Comparison of ENCODE assay signal across 9 mouse cellular contexts in the genomic region with DNA sequence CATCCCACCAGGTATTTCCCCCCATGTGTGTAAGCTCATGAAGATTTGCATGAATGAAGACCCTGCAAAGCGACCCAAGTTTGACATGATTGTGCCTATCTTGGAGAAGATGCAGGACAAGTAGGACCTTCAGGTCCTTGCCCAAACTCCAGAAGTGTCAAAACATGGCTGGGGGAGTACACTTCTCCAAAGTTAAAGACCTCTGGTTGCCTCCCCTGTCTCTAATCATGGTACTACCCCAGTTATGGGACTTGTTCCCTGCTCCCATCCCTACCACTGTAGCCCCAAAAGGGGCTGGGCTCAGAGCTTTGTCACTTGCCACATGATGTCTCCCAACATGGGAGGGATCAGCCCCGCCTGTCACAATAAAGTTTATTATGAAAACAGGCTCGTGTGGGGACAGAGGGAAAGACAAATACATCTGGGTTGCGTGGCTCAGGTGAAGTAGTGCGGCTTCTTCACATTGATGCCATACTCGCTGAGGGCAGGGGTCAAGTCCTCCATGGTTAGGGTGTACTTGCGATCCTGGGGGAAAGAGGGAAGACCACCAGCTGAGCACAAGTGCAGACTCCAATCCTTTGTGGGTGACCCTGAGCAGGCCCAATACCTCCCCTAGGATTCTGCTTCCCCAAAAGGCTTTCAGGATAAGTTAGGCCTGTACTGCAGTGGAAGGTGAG. TPM values are rescaled to one million over a fixed set of nuclear protein-coding genes. Genes with fewer than 3 reads are reported as not detected.
A peak's percentile ranks its signal among the peaks of the same experiment; 100 is the strongest.
DNase-seq lines count a peak whose midpoint lies in the region; ATAC-seq lines count a peak whose summit lies in the region.
"Not testable (repeated sequence)": the region's sequence is repeated elsewhere in the genome, so short reads cannot be mapped to it uniquely, and the experiment has no call there.
"Had no signal": no experiment of that assay in that cellular context is flagged by ENCODE, and none has a peak within 500 bp of the region (broad histone marks: within the 10 kb centered on the region; RNA-seq: fewer than 3 reads in every experiment).

No protein-coding gene starts in this region.

- ATAC-seq in forebrain, embryonic 12.5 days (ENCODE audit: low FRiP score); heart, embryonic 14.5 days (ENCODE audit: insufficient number of reproducible peaks, insufficient read depth, low FRiP score, low read depth); intestine, embryonic 14.5 days (replicated peaks; ENCODE audit: low FRiP score, low TSS enrichment, low read depth); limb, embryonic 13.5 days (ENCODE audit: low FRiP score, low read depth); lung, embryonic 15.5 days (ENCODE audit: borderline replicate concordance, extremely low read depth, low FRiP score, low TSS enrichment); neural tube, embryonic 12.5 days (ENCODE audit: low FRiP score, low read depth): not testable (repeated sequence)

- not testable (repeated sequence) for H3K27me3 ChIP-seq in embryonic facial prominence, embryonic 10.5 days (replicated peaks; ENCODE audit: low read depth, poor library complexity, severe bottlenecking); forebrain, embryonic 12.5 days; heart, embryonic 14.5 days (ENCODE audit: control insufficient read depth, insufficient read depth, low read length); intestine, embryonic 14.5 days (replicated peaks; ENCODE audit: control insufficient read depth, insufficient read depth, low read length); limb, embryonic 13.5 days; lung, embryonic 15.5 days; neural tube, embryonic 12.5 days (replicated peaks)

- DNase-seq in embryonic facial prominence, embryonic 10.5 days (ENCODE audit: low spot score); intestine, embryonic 14.5 days (ENCODE audit: low spot score): not testable (repeated sequence)

- H3K4me2 ChIP-seq in forebrain, embryonic 12.5 days = peak overlapping the region; percentile 92
- H3K4me2 ChIP-seq in heart, embryonic 14.5 days (ENCODE audit: low read length) = peak overlapping the region; percentile 85; the same call in 1 of the 2 replicates
- H3K4me2 ChIP-seq in intestine, embryonic 14.5 days (ENCODE audit: low read length) = peak overlapping the region; percentile 85
- H3K4me2 ChIP-seq in limb, embryonic 13.5 days (replicated peaks) = peak overlapping the region; percentile 86
- peak overlapping the region; percentile 87; the same call in 1 of the 2 replicates for H3K4me2 ChIP-seq in lung, embryonic 15.5 days
- H3K4me2 ChIP-seq in neural tube, embryonic 12.5 days (replicated peaks) = peak overlapping the region; percentile 92

- H3K9ac ChIP-seq in forebrain, embryonic 12.5 days; intestine, embryonic 14.5 days (ENCODE audit: low read length); limb, embryonic 13.5 days; neural tube, embryonic 12.5 days: not testable (repeated sequence)
- H3K9ac ChIP-seq in heart, embryonic 14.5 days (ENCODE audit: low read length) = peak overlapping the region; percentile 86; the same call in 1 of the 2 replicates
- 0 out of 2 replicates have a peak overlapping the region, but pooled peaks have one; percentile 87 for H3K9ac ChIP-seq in lung, embryonic 15.5 days

- H3K27ac ChIP-seq in embryonic facial prominence, embryonic 10.5 days (replicated peaks); forebrain, embryonic 12.5 days; heart, embryonic 14.5 days (replicated peaks in 1 of 2; ENCODE audit: control insufficient read depth in 1 of 2, insufficient read depth in 1 of 2, low read depth in 2 of 2, low read length in 2 of 2); intestine, embryonic 14.5 days (ENCODE audit: low read depth); limb, embryonic 13.5 days; lung, embryonic 15.5 days; neural tube, embryonic 12.5 days: not testable (repeated sequence)

- H3K4me1 ChIP-seq in embryonic facial prominence, embryonic 10.5 days = peaks cover 38% of the 10 kb centered on the region
- H3K4me1 ChIP-seq in forebrain, embryonic 12.5 days = peaks cover 24% of the 10 kb centered on the region
- H3K4me1 ChIP-seq in heart, embryonic 14.5 days (ENCODE audit: control insufficient read depth in 2 of 2, insufficient read depth in 2 of 2, low read length in 2 of 2) = peaks cover 3 to 22% of the 10 kb centered on the region in 2 experiments
- H3K4me1 ChIP-seq in intestine, embryonic 14.5 days (replicated peaks; ENCODE audit: control insufficient read depth, insufficient read depth, low read length) = peaks cover 19% of the 10 kb centered on the region
- peaks cover 33% of the 10 kb centered on the region for H3K4me1 ChIP-seq in limb, embryonic 13.5 days
- H3K4me1 ChIP-seq in lung, embryonic 15.5 days = peaks cover 33% of the 10 kb centered on the region
- peaks cover 17% of the 10 kb centered on the region for H3K4me1 ChIP-seq in neural tube, embryonic 12.5 days

- not testable (repeated sequence) for H3K9me3 ChIP-seq in embryonic facial prominence, embryonic 10.5 days; forebrain, embryonic 12.5 days; heart, embryonic 14.5 days (ENCODE audit: control insufficient read depth, low read length); intestine, embryonic 14.5 days (ENCODE audit: control insufficient read depth, low read length); limb, embryonic 13.5 days; lung, embryonic 15.5 days; neural tube, embryonic 12.5 days

- peaks cover 53% of the 10 kb centered on the region for H3K36me3 ChIP-seq in embryonic facial prominence, embryonic 10.5 days (replicated peaks)
- peaks cover 47% of the 10 kb centered on the region for H3K36me3 ChIP-seq in forebrain, embryonic 12.5 days (replicated peaks)
- H3K36me3 ChIP-seq in heart, embryonic 14.5 days (ENCODE audit: control insufficient read depth, insufficient read depth, low read length) = peaks cover 56% of the 10 kb centered on the region
- peaks cover 48% of the 10 kb centered on the region for H3K36me3 ChIP-seq in intestine, embryonic 14.5 days (ENCODE audit: control insufficient read depth, insufficient read depth, low read length)
- peaks cover 49% of the 10 kb centered on the region for H3K36me3 ChIP-seq in limb, embryonic 13.5 days
- peaks cover 43% of the 10 kb centered on the region for H3K36me3 ChIP-seq in lung, embryonic 15.5 days
- H3K36me3 ChIP-seq in neural tube, embryonic 12.5 days = peaks cover 50% of the 10 kb centered on the region

- WGBS in embryonic facial prominence, embryonic 10.5 days = 87% methylated on average over 7 of the region's 7 CpGs
- WGBS in forebrain, embryonic 12.5 days = 87% methylated on average over 7 of the region's 7 CpGs
- 78% methylated on average over 7 of the region's 7 CpGs for WGBS in heart, embryonic 14.5 days
- WGBS in intestine, embryonic 14.5 days = 81% methylated on average over 7 of the region's 7 CpGs
- 87% methylated on average over 7 of the region's 7 CpGs for WGBS in limb, embryonic 13.5 days
- WGBS in lung, embryonic 15.5 days = 71% methylated on average over 7 of the region's 7 CpGs
- WGBS in neural tube, embryonic 12.5 days = 90% methylated on average over 7 of the region's 7 CpGs

- peak overlapping the region; percentile 97; the same call in 1 of the 2 replicates for H3K4me3 ChIP-seq in embryonic facial prominence, embryonic 10.5 days
- peak overlapping the region; percentile 93 for H3K4me3 ChIP-seq in forebrain, embryonic 12.5 days (replicated peaks)
- peak overlapping the region in 1 of 2 experiments; percentile 87; a peak in 1 of 4 replicates for H3K4me3 ChIP-seq in heart, embryonic 14.5 days (ENCODE audit: control insufficient read depth in 1 of 2, insufficient read depth in 1 of 2, low read depth in 1 of 2, low read length in 2 of 2)
- 0 out of 2 replicates have a peak overlapping the region, but pooled peaks have one; percentile 89 for H3K4me3 ChIP-seq in intestine, embryonic 14.5 days (ENCODE audit: low read depth, low read length)
- peak overlapping the region; percentile 93 for H3K4me3 ChIP-seq in limb, embryonic 13.5 days
- peak overlapping the region; percentile 96 for H3K4me3 ChIP-seq in lung, embryonic 15.5 days
- not testable (repeated sequence) for H3K4me3 ChIP-seq in neural tube, embryonic 12.5 days

RNA-seq across cellular contexts. Expression of gene Taf10, which starts 1.5 kb away (rescaled TPM):
- polyA plus RNA-seq in embryonic facial prominence, embryonic 10.5 days (2016; fragmentation: Nextera tagmentation; extraction: Ambion mirVana) = 154 and 163 TPM in 2 replicates
- 145 and 170 TPM in 2 replicates for polyA plus RNA-seq in forebrain, embryonic 12.5 days (2016; fragmentation: Nextera tagmentation; extraction: Ambion mirVana)
- polyA plus RNA-seq in heart, embryonic 14.5 days (2014; fragmentation: Nextera tagmentation; extraction: Ambion mirVana) = 135 and 159 TPM in 2 replicates
- polyA plus RNA-seq in intestine, embryonic 14.5 days (2014; fragmentation: Nextera tagmentation; extraction: Ambion mirVana) = 163 and 185 TPM in 2 replicates
- polyA plus RNA-seq in limb, embryonic 13.5 days (2015; fragmentation: Nextera tagmentation; extraction: Ambion mirVana) = 118 and 133 TPM in 2 replicates
- 131 and 136 TPM in 2 replicates for polyA plus RNA-seq in lung, embryonic 15.5 days (2015; fragmentation: Nextera tagmentation; extraction: Ambion mirVana)
- polyA plus RNA-seq in neural tube, embryonic 12.5 days (2016; fragmentation: Nextera tagmentation; extraction: Ambion mirVana) = 165 and 171 TPM in 2 replicates

RNA-seq across cellular contexts. Expression of gene Rrp8, which starts 5.5 kb away (rescaled TPM):
- polyA plus RNA-seq in embryonic facial prominence, embryonic 10.5 days (2016; fragmentation: Nextera tagmentation; extraction: Ambion mirVana) = 45.3 and 45.4 TPM in 2 replicates
- polyA plus RNA-seq in forebrain, embryonic 12.5 days (2016; fragmentation: Nextera tagmentation; extraction: Ambion mirVana) = 39.5 and 41.5 TPM in 2 replicates
- 19.6 and 22.4 TPM in 2 replicates for polyA plus RNA-seq in heart, embryonic 14.5 days (2014; fragmentation: Nextera tagmentation; extraction: Ambion mirVana)
- polyA plus RNA-seq in intestine, embryonic 14.5 days (2014; fragmentation: Nextera tagmentation; extraction: Ambion mirVana) = 36.7 and 41.8 TPM in 2 replicates
- polyA plus RNA-seq in limb, embryonic 13.5 days (2015; fragmentation: Nextera tagmentation; extraction: Ambion mirVana) = 44.0 and 44.3 TPM in 2 replicates
- 39.6 and 41.4 TPM in 2 replicates for polyA plus RNA-seq in lung, embryonic 15.5 days (2015; fragmentation: Nextera tagmentation; extraction: Ambion mirVana)
- 31.4 and 32.3 TPM in 2 replicates for polyA plus RNA-seq in neural tube, embryonic 12.5 days (2016; fragmentation: Nextera tagmentation; extraction: Ambion mirVana)

RNA-seq across cellular contexts. Expression of gene Ilk, which starts 6.3 kb away (rescaled TPM):
- polyA plus RNA-seq in embryonic facial prominence, embryonic 10.5 days (2016; fragmentation: Nextera tagmentation; extraction: Ambion mirVana) = 214 and 219 TPM in 2 replicates
- polyA plus RNA-seq in forebrain, embryonic 12.5 days (2016; fragmentation: Nextera tagmentation; extraction: Ambion mirVana) = 184 and 187 TPM in 2 replicates
- 401 and 404 TPM in 2 replicates for polyA plus RNA-seq in heart, embryonic 14.5 days (2014; fragmentation: Nextera tagmentation; extraction: Ambion mirVana)
- polyA plus RNA-seq in intestine, embryonic 14.5 days (2014; fragmentation: Nextera tagmentation; extraction: Ambion mirVana) = 353 and 396 TPM in 2 replicates
- 312 and 317 TPM in 2 replicates for polyA plus RNA-seq in limb, embryonic 13.5 days (2015; fragmentation: Nextera tagmentation; extraction: Ambion mirVana)
- polyA plus RNA-seq in lung, embryonic 15.5 days (2015; fragmentation: Nextera tagmentation; extraction: Ambion mirVana) = 383 and 394 TPM in 2 replicates
- polyA plus RNA-seq in neural tube, embryonic 12.5 days (2016; fragmentation: Nextera tagmentation; extraction: Ambion mirVana) = 220 and 230 TPM in 2 replicates

RNA-seq across cellular contexts. Expression of gene Tpp1, which starts 9.4 kb away (rescaled TPM):
- polyA plus RNA-seq in embryonic facial prominence, embryonic 10.5 days (2016; fragmentation: Nextera tagmentation; extraction: Ambion mirVana) = 45.0 and 49.2 TPM in 2 replicates
- polyA plus RNA-seq in forebrain, embryonic 12.5 days (2016; fragmentation: Nextera tagmentation; extraction: Ambion mirVana) = 45.8 and 48.3 TPM in 2 replicates
- polyA plus RNA-seq in heart, embryonic 14.5 days (2014; fragmentation: Nextera tagmentation; extraction: Ambion mirVana) = 89.2 and 104 TPM in 2 replicates
- 74.1 and 85.8 TPM in 2 replicates for polyA plus RNA-seq in intestine, embryonic 14.5 days (2014; fragmentation: Nextera tagmentation; extraction: Ambion mirVana)
- 42.5 and 50.8 TPM in 2 replicates for polyA plus RNA-seq in limb, embryonic 13.5 days (2015; fragmentation: Nextera tagmentation; extraction: Ambion mirVana)
- 73.4 and 78.8 TPM in 2 replicates for polyA plus RNA-seq in lung, embryonic 15.5 days (2015; fragmentation: Nextera tagmentation; extraction: Ambion mirVana)
- polyA plus RNA-seq in neural tube, embryonic 12.5 days (2016; fragmentation: Nextera tagmentation; extraction: Ambion mirVana) = 37.4 and 40.3 TPM in 2 replicates

RNA-seq across cellular contexts. Expression of gene Dchs1, which starts 44.8 kb away (rescaled TPM):
- polyA plus RNA-seq in embryonic facial prominence, embryonic 10.5 days (2016; fragmentation: Nextera tagmentation; extraction: Ambion mirVana) = 13.7 and 14.8 TPM in 2 replicates
- polyA plus RNA-seq in forebrain, embryonic 12.5 days (2016; fragmentation: Nextera tagmentation; extraction: Ambion mirVana) = 22.9 and 25.0 TPM in 2 replicates
- polyA plus RNA-seq in heart, embryonic 14.5 days (2014; fragmentation: Nextera tagmentation; extraction: Ambion mirVana) = 7.7 and 8.3 TPM in 2 replicates
- polyA plus RNA-seq in intestine, embryonic 14.5 days (2014; fragmentation: Nextera tagmentation; extraction: Ambion mirVana) = 17.5 and 18.7 TPM in 2 replicates
- 20.5 and 22.2 TPM in 2 replicates for polyA plus RNA-seq in limb, embryonic 13.5 days (2015; fragmentation: Nextera tagmentation; extraction: Ambion mirVana)
- polyA plus RNA-seq in lung, embryonic 15.5 days (2015; fragmentation: Nextera tagmentation; extraction: Ambion mirVana) = 9.3 and 9.4 TPM in 2 replicates
- polyA plus RNA-seq in neural tube, embryonic 12.5 days (2016; fragmentation: Nextera tagmentation; extraction: Ambion mirVana) = 20.4 and 20.6 TPM in 2 replicates
- polyA plus RNA-seq: activated CD4-positive, CD25-positive, alpha-beta regulatory T cell, adult 4 months; CD4-positive, CD25-positive, alpha-beta regulatory T cell, adult 4 months had no signal
